Mouse (Mus musculus): Measurements from ENCODE around the gene Plxnc1.

The Plxnc1 gene

DNA sequence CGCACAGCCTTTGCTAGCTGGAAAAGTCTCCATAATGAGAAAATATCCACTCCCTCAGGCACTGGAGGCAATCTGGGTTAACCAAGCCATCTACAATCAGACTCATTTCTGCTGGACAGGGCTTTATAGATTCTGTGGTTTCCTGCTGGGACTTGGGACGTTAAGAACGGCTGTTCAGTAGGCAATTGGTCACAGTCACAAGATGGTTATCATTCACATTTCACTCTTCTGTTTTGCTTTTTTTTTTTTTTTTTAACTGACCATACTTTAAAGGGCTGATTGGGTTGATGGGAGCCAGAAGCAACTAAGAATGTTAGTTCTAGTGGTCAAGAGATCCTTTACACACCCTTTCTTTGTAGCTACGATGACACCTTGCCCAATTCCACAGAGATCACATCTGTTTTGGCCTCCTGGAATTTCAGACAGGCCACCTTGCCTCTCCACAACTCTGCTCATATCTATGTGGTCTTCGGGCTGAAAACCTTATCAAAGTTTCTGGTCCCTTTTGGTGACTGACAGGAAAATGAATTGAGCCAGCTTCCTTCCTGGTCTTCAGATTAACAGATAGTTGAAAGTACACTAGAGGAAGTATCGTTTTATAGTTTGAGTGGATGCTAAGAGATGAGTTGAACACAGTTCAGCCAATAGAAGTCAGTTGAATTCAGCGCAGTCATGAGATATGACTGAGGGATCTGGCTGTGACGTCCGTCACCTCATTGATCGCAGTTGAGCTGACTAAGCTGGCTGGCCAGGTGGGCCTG, 3.5 kb upstream of the Plxnc1 start:
- no peak for DNase-seq

DNA sequence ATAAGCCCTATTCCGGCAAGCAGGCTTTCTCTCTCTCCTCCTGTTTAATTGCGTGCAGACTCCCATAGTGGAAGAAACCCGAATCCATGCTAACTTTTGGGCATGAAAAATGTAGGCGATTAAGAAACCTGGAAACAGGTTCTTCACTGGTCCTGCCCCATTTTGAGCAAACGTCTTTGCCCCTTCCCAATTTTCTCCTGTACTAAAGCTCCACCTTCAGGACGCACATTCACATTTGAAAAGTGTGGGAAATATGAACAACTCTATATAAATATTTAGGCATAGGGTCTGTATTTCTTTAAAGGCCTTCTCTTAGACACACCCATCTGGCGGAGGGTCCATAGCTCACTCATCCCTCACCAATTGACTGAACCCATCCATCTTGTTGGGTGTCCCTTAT, 2.8 kb upstream of the Plxnc1 start:
- no peak for DNase-seq

- DNase-seq = no peak
These were observed 624 bp upstream of the Plxnc1 start for GRCm38 (mm10) chr10:94945206-94945711.

DNA sequence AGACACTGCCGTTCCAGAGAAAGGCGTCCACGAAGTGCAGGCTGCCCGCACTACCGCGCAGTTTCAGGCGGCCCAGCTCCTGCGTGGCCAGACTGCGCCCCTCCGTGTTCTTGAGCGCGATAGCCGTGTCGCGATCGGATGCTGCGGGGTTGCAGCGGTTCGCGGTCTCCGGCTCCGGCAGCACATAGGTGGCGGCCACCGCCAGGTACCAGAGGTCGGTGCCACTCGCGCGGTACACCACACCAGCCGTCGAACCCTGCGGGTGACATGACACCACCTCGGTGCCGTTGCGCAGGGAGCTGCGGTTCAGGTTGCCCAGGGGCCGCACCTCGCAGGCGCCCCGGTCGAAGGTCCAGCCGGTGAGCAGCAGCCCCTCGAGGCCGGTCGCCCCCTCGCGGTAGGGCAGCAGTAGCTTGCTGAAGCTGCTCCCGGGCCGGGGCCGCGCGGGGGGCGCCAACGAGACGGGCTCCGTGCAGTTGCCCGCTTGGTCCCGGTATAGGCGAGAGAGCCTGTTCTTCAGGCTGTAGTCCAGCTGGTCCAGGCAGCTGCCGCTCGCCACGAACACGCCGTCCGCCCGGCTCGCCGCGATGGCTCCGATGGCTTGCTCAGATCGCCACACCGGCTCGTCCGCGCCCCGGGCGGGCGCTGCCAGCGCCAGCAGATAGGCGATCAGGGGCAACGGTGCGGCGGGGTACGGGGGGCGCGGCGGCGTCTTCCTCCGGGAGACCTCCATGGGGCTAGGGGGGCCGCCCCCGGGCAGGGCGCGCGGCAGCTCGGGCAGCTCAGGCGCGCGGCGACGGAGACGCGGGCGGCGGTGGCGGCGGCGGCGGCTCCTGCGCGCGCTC, 567 bp downstream of the Plxnc1 start:
- peak; percentile 72 for DNase-seq

DNA sequence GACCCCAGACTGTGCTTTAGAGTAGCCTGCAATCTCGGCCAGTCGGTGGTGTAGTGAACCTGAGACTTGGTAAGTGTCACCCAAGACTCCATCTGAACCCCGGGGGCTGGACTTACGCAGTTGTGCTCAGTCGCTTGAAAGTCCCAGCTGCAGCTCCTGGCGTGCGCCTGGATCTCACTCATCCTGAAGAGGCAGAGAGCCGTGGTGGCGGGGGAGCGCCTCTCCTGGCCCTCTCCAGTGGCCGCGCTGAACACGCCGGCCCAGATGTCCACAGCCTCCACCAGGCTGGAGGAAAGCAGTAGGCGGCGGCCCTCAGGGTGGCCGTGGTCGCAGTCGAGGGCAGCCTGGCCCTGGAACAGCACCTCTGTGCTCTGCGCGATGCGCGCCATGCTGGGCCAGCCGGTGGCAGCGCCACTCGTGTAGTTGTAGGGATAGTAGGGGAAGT, 1.2 kb downstream of the Plxnc1 start:
- peak; percentile 44 for DNase-seq

- DNase-seq = peak; percentile 47
These were observed 2.1 kb downstream of the Plxnc1 start for GRCm38 (mm10) chr10:94942449-94943041.

- no peak for DNase-seq
These were observed 3.1 kb downstream of the Plxnc1 start for GRCm38 (mm10) chr10:94941551-94941950.

DNA sequence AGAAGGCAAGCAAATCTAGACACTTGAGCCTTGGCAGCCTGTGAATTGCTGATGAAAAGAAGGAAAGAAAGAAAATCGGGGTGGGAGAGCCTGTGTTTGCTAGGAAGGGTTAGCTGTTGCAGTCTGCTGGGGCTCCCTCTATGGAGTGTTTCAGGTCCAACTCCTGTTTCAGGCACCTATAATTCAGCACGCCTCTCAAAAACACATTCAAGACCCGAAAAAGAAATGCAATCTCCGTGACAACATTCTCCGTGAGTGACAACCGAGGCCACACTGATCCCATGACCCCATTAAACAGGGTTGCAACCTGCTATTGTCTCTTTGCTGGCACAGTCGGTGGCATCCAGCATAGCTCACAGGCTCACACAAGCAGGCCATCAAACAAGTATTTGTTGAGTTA, 3.8 kb downstream of the Plxnc1 start:
- DNase-seq = no peak

DNA sequence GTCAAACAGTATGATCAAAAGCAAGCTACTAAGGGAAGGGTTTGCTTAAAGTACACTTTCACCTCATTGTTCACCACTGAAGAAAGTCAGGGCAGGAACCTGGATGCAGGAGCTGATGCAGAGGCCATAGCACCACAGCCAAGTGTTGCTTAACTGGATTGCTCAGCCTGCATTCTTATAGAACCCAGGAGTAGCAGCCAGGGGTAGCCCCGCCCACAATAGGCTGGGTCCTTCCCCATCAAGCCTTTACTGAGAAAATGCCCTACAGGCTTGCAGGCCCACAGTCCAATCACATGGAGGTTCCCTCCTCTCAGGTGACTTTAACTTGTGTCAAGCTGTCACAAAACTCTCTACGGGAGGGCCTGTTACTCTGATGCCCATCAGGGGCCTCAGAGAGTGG, 4.6 kb downstream of the Plxnc1 start:
- no peak for DNase-seq

DNA sequence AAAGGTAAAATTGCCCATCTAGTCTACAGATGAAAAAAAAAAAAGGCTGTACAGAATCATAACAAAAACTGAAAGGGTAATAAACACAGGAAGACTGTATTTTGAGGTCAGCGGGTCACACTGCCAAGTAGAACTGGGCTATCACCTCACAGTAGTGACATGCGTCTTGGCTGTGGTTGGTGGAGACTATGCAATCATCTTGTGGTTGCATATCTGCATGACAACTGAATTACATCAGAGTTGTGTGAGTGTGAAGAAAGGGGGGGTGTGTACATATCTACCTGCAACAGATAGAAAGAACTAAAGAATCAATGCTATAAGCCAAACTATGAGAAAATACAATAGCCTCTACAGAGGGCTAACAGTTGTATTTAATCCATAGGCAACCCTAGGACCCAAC, 5.7 kb downstream of the Plxnc1 start:
- DNase-seq = no peak

DNA sequence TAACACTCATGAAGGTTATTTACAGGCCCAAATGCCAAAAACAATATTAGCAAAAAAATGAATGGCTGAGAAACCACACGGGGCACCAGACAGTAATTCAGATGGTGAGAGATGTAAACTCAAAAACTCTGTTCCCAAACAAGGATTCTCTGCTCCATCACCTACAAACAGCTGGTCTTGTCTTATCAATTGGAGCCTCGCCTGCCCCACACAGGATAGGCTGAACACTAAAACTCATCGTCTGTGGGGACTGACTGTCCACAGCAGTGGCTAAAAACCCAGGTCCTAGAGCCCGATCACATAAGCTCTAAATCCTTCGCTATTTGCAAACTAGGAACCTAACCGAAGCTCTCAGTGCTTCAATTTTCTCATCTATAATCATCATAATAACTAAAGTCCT, 6.3 kb downstream of the Plxnc1 start:
- DNase-seq = no peak

- DNase-seq = no peak
These were observed 9.4 kb downstream of the Plxnc1 start for GRCm38 (mm10) chr10:94935270-94935669.

- DNase-seq = no peak
These were observed 10.5 kb downstream of the Plxnc1 start for GRCm38 (mm10) chr10:94934151-94934614.

DNA sequence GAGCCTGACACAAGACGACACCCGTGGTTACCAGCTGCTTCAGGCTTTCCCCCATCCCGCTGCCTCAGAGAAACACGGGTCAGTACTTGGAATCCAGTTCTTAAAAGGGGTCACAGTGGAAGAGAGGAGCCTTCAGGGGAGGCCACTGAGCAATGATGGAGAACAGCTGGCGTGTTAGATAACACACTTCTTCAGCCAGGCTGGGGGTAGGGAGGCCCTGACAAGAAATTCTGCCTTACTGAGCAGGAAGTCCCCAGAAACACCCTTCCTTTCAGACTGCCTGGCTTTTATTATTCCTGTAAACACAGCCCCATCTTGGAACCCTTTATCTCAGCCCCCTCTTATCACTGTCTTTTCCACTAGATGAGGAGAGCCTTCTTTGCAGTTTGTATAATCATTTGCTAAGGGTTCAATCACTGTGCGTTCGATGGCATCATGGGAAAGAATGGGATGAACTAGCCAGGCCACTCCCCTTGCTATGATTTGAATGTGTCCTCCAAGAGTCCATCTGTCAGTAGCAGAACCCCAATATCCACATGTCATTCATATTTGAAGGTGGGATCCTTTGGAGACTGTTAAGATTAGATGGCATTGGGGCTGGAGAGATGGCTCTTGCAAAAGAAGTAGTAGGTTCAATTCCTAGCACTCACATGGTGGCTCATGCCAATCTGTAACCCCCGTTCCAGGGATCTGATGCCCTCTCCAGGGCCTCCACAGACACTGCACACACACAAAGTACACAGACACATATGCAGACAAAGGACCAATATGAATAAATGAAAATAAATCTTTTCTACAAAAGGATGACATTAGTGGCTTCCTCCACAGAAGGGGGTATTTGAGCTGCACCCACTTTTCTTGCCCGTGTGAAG, 12.4 kb downstream of the Plxnc1 start:
- DNase-seq = peak; percentile 55

DNA sequence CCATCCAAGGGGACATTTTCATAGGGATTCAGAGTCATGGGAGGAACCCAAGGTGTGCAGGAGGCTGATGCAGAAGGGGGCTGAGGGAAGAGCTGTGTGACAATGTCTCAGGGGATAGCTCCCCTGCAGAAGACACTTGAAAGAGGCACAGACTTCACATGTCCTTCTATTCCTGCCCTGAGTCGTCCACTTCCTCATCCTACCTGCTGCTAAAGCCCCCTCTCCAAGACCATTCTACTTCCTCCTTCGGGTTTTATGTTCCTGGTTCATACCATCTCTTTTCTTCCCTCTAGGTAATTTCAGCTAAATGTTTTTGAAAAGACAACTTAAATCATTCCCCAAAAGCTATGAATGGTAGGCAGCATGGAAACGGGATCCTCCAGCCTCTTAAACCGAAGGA, 16.5 kb downstream of the Plxnc1 start:
- DNase-seq = no peak

DNA sequence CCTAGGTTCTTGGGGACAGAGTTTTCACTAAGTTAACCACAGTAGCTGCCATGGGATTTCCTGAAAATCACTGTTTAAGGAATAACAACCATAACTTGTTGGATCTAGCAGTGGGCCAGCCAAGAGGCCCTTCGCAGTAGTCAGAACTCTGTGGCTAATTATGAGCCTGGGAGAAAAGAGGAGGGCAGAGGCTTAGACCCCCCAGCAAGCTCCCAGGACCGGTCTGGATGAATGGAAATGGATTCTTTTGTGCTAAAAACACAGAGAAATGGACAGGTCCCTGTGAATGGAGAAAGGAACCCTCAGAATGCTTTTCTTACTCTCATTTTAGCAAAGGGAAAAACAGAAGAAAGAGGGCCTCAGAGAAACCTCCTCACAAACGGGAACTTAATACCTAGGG, 18.3 kb downstream of the Plxnc1 start:
- DNase-seq = no peak

DNA sequence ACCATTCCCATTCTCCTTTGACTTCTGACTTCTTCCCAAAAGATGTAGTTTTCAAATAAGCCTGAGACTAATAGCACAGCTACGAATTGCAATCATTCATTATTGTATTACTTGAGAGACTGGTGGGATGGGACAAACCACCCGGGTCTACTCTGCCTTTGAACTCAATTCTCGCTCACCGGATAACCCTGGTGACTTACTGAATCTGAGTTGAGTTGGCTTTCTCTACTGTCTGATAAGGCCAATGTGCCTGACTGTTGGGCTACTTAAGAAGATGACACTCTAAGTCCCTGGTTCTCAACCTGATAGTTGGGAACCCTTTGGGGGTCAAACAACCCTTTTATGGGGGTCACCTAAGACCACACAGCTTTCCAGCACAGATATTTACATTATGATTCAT, 19.8 kb downstream of the Plxnc1 start:
- DNase-seq = no peak

DNA sequence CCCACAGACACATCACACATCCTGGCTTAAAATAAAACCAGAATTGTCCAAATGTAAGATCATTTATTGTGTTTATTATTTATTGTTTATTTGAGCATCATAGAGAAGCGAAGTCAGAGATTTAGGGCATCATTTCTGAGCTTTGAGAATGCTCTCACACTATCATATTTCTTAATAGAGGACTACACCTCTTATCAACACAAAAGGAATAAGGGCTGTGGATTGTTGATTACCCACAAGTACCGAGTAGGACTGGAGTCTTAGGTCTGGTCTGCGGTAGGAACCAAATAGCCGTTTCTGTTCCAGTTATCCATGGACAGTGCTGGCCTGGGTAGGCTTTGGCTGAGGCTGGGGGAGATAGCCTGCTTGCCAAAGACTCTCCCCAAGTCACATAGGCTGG, 20.2 kb downstream of the Plxnc1 start:
- no peak for DNase-seq

GRCm38 (mm10) chr10:94923337-94923762, 21.3 kb downstream of the Plxnc1 start:
- DNase-seq = no peak

- no peak for DNase-seq
These were observed 21.8 kb downstream of the Plxnc1 start for GRCm38 (mm10) chr10:94922848-94923247.

DNA sequence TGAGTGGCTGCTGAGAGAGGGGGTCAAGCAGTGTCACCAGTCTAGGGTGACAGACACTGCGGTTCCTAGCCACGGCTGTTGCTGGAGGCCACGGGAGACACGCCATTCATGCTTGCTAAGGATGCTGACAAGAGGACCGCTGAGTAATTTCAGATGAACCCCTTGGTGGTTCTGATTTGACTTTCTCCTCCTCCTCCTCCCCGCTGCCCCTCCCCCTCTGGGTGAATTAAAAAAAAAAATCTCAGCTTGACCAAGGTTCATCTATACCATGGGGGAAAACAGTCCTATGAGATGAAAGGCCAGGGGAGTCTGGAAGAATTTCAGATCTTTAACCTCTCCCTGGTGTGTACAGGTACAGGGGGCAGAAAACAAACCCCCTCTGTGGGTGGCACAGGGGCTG, 22.9 kb downstream of the Plxnc1 start:
- DNase-seq = no peak

DNA sequence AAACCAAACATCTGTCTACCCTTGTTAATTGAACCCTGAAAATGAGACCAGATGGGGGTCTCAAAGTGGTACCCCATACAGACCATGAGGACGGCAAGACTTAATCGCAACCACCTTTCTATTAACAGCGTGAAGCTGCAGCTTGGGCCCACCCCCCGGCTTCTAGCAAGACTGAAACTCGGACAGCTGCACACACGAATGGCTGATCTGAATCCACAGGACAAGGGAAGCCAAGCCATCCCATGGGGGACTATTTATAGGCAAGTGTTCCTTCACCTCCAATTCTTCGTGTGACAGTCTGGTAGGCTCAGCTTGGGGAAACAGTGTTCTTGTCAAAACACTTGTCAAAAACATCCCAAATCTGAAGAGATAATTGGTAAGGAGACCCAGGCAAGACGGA, 24.1 kb downstream of the Plxnc1 start:
- no peak for DNase-seq
